Mouse (Mus musculus) limb, embryonic 11.5 days (tissue): Measurements from ENCODE around the gene Ppm1h. TPM values are rescaled to one million over a fixed set of nuclear protein-coding genes. Genes with fewer than 3 reads are reported as not detected.
A peak's percentile ranks its signal among the peaks of the same experiment; 100 is the strongest.
"Not testable (repeated sequence)": the region's sequence is repeated elsewhere in the genome, so short reads cannot be mapped to it uniquely, and the experiment has no call there.

ENCODE experiments used
- ATAC-seq: fragments of 200-750 bp; cut with Nextera tagmentation; 2 replicates; pipeline ENCODE4 v1.8.0; 2017; ENCODE audit warnings: low read depth; ENCODE audit not compliant: insufficient number of reproducible peaks, low FRiP score, low TSS enrichment
- DNase-seq: peaks from one replicate; pipeline ENCODE4 v3.0.0-alpha.2; 2015; ENCODE audit warnings: low spot score
- H3K27ac ChIP-seq: fragments of 300-500 bp; sonication (generic); replicated peaks from 2 replicates; pipeline ENCODE4 v1.5.1; 2014; ENCODE audit warnings: low read depth, mild to moderate bottlenecking, low read length
- H3K27me3 ChIP-seq: fragments of 300-500 bp; sonication (generic); 2 replicates; pipeline ENCODE4 v1.6.1; 2014; ENCODE audit warnings: mild to moderate bottlenecking, low read length, mixed read lengths; ENCODE audit not compliant: control insufficient read depth, insufficient read depth
- H3K36me3 ChIP-seq: fragments of 300-500 bp; sonication (generic); 2 replicates; pipeline ENCODE4 v1.6.1; 2014; ENCODE audit warnings: mild to moderate bottlenecking, low read length, moderate library complexity, mixed read lengths; ENCODE audit not compliant: control insufficient read depth, insufficient read depth
- H3K4me1 ChIP-seq: fragments of 300-500 bp; sonication (generic); 2 replicates; pipeline ENCODE4 v1.6.1; 2014; ENCODE audit warnings: low read length, mixed read lengths; ENCODE audit not compliant: control insufficient read depth, insufficient read depth
- H3K4me2 ChIP-seq: fragments of 300-500 bp; sonication (generic); 2 replicates; pipeline ENCODE4 v1.6.1; 2014; ENCODE audit warnings: low read depth, mild to moderate bottlenecking, moderate library complexity; ENCODE audit not compliant: severe bottlenecking
- H3K4me3 ChIP-seq: fragments of 300-500 bp; sonication (generic); 2 replicates; pipeline ENCODE4 v1.5.1; 2014; ENCODE audit warnings: low read depth, low read length
- H3K9ac ChIP-seq: fragments of 300-500 bp; sonication (generic); 2 replicates; pipeline ENCODE4 v1.6.1; 2014; ENCODE audit warnings: mild to moderate bottlenecking, low read length
- H3K9me3 ChIP-seq: fragments of 300-500 bp; sonication (generic); 2 replicates; pipeline ENCODE4 v1.6.1; 2016; ENCODE audit warnings: low read length; ENCODE audit not compliant: control insufficient read depth
- WGBS: fragments of 180-500 bp; shearing (Covaris S2); extraction: QIAGEN DNeasy Blood & Tissue Kit; methylation state at CpG from one replicate; pipeline ENCODE4 v1.1.7; 2014; 5-methylcytosine and 5-hydroxymethylcytosine counted together
- polyA plus RNA-seq: library from polyadenylated mRNA; unstranded; fragments of >200 nt; fragmentation: Nextera tagmentation; extraction: Ambion mirVana; gene quantifications from 2 replicates; pipeline ENCODE4 v1.2.1, GENCODE M21; 2014

Gene Ppm1h
- polyA plus RNA-seq, 1 experiment from 2014 or later, result 5.1 TPM

DNA sequence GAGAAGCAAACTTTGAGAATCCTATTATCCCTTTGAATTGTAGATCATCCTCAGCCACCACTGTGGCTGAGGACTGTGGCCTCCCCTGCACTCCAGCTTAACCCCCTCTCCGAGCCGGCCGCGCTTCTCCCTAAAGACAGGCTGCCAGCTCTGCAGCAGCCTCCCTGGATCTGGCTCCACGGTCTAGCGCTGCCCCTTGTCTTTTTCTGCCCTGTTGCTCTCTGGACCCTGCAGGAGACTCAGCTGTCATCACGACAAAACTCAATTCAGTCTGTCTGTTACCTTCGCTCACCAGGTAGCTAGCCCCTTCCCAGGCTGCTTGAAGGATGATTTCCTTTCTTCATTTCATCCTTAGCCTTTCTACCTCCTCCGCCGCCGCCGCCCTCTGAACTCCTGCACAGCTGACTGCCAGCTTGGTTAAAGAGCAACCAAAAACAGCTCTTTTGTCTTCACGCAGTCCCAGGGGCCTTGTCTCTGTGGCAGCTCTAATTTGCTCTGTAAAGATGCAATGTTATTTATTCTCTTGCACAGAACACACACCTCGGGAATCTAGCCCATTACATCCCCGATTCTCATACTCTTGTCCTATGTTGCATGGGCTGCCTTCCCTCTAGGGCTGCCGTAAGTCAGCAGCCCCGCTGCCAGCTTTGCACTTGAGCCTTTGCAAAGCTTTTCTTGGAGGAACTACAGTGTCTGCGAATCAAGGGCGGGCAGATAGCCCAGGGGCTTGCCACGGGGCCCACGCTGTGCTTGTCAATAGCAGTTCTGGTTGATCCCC is 285.1 kb downstream of the Ppm1h start:
- H3K9ac ChIP-seq, result peak overlapping the region; percentile 28; the same call in 1 of the 2 replicates
- peaks cover 18% of the 10 kb centered on the region for H3K4me1 ChIP-seq
- no peaks in the 10 kb centered on the region for H3K27me3 ChIP-seq
- ATAC-seq (no peak), DNase-seq (peak; percentile 56)
- H3K4me2 ChIP-seq, result peak overlapping the region; percentile 49; the same call in 1 of the 2 replicates
- H3K9me3 ChIP-seq, result no peaks in the 10 kb centered on the region
- no peaks in the 10 kb centered on the region for H3K36me3 ChIP-seq
- H3K4me3 ChIP-seq, result 0 out of 2 replicates have a peak overlapping the region, but pooled peaks have one; percentile 11
- WGBS, result 4% methylated on average over 21 of the region's 21 CpGs
- H3K27ac ChIP-seq, result no peak overlapping the region

DNA sequence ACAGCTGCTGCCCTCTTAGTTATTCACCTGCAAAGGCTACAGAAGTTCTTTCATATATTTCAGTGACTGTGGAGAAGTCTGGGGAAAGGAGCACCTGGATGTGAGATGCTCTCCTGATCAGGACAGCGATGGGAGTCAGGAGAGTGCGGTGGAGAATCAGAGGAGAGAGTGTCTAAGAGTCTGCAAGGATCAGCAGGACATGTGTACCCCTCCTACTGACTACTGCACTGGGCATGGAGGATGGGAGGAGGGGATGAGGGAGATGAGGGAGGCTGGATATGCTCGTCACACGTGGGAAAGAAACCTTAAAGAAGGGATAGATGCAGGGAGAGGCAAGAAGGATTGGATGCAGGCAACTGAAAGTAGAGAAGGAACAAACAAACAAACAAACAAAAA is 285.7 kb downstream of the Ppm1h start:
- H3K9me3 ChIP-seq, result no peaks in the 10 kb centered on the region
- H3K4me2 ChIP-seq, result peak overlapping the region; percentile 49; the same call in 1 of the 2 replicates
- H3K4me3 ChIP-seq, result no peak overlapping the region
- H3K4me1 ChIP-seq, result peaks cover 18% of the 10 kb centered on the region
- 31% methylated on average over 4 of the region's 4 CpGs for WGBS
- ATAC-seq, result no peak
- no peak overlapping the region for H3K27ac ChIP-seq
- DNase-seq, result no peak
- H3K27me3 ChIP-seq, result no peaks in the 10 kb centered on the region
- H3K36me3 ChIP-seq, result no peaks in the 10 kb centered on the region
- no peak overlapping the region for H3K9ac ChIP-seq

DNA sequence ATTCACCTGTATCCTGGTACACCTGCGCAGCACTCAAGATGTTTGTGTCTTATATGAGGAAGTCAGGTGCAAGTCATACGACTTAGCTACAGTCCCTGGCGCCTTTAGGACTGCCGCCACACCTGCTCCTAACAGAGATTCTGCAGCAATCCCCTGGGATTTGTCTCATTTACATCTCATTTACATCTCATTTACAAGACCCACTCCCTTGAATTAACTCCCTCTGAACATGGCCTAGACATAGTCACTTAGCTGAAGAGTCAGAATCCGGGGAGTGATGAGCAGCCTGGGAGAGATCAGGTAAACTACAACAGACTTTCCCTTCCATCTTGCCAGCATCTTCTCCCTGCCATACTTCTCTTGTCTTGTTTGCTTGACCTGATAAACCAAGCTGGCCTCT is 287.1 kb downstream of the Ppm1h start:
- not testable (repeated sequence) for H3K27ac ChIP-seq, DNase-seq

DNA sequence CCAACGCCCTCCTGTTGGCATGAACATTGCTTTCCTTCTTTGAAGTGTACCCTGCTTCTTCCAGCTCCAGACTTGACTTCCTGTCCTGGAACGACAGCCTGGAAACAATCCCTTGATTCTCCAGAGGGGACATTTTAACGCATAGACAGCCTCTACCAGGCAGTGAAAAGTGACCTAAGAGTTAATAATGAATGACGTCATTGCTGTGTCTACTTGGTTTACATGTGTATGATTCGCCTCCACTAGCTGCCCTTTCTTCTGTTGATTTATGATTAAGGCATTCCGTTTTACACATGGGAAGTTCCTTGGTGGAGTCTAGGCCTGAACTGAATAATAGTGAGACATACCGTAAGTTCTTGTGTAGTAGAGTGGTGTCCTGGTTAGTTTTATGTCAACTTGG is 287.9 kb downstream of the Ppm1h start:
- peaks cover 9% of the 10 kb centered on the region for H3K4me1 ChIP-seq
- H3K9me3 ChIP-seq, result no peaks in the 10 kb centered on the region
- no peaks in the 10 kb centered on the region for H3K27me3 ChIP-seq
- no peak for DNase-seq
- H3K36me3 ChIP-seq, result no peaks in the 10 kb centered on the region
- no peak overlapping the region for H3K4me2 ChIP-seq
- H3K9ac ChIP-seq, result no peak overlapping the region
- ATAC-seq, result no peak
- no peak overlapping the region for H3K4me3 ChIP-seq
- 66% methylated on average over 7 of the region's 7 CpGs for WGBS
- no peak overlapping the region for H3K27ac ChIP-seq

More for the DNA sequence above, 287.1 kb downstream of the Ppm1h start:
- not testable (repeated sequence) for H3K4me3 ChIP-seq, H3K27me3 ChIP-seq, H3K36me3 ChIP-seq, H3K4me2 ChIP-seq, ATAC-seq, H3K9me3 ChIP-seq, H3K9ac ChIP-seq
- WGBS, result 92% methylated on average over 4 of the region's 5 CpGs
- peaks cover 16% of the 10 kb centered on the region for H3K4me1 ChIP-seq

DNA sequence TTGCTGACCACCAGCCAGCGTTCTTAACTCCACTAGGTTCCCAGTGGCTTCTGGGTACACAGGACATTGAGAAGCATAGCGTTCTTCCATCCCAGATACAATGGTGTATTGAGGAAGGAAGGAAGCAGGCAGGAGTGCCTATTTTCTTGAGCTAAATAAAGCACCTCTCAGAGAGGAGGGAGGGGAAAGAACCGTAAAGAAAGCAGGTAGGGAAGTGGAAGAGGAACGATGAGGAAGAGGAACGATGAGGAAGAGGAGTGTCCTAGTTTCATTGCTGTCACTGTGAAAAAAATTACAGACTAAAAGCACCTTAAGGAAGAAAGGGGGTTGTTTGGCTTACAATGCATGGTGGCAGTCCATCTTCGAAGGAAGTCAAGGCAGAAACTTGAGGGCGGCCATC is 291.6 kb downstream of the Ppm1h start:
- H3K27me3 ChIP-seq, result no peaks in the 10 kb centered on the region
- ATAC-seq (no peak), DNase-seq (no peak)
- H3K9ac ChIP-seq, result no peak overlapping the region
- H3K4me1 ChIP-seq, result no peaks in the 10 kb centered on the region
- WGBS, result 86% methylated on average over 7 of the region's 7 CpGs
- no peaks in the 10 kb centered on the region for H3K9me3 ChIP-seq
- no peak overlapping the region for H3K27ac ChIP-seq
- no peaks in the 10 kb centered on the region for H3K36me3 ChIP-seq
- H3K4me3 ChIP-seq, result no peak overlapping the region
- H3K4me2 ChIP-seq, result no peak overlapping the region

DNA sequence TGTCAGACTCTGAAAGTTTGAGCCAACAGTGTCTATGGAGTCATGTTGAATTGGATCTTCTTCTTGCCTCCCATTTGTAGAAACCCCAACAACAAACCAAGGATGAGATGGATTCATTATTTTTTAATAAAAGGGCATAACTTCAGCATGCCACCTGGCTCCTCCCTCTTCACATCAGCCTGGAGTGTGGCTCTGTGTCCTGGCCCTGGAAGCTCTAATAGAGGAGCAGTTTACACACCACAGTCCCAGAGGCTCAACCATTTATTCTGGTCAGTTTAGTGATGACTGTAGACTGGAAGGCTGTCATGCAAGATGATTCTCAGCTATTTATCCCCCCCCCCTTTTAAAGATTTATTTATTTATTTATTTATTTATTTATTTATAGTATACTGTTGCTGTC is 294.7 kb downstream of the Ppm1h start:
- Histone ChIP-seq H3K4me1 (no peaks in the 10 kb centered on the region), H3K9me3 (no peaks in the 10 kb centered on the region), H3K4me3 (no peak overlapping the region), H3K4me2 (no peak overlapping the region), H3K36me3 (no peaks in the 10 kb centered on the region), H3K9ac (no peak overlapping the region), H3K27me3 (no peaks in the 10 kb centered on the region), H3K27ac (no peak overlapping the region)
- DNase-seq, result no peak
- no peak for ATAC-seq

DNA sequence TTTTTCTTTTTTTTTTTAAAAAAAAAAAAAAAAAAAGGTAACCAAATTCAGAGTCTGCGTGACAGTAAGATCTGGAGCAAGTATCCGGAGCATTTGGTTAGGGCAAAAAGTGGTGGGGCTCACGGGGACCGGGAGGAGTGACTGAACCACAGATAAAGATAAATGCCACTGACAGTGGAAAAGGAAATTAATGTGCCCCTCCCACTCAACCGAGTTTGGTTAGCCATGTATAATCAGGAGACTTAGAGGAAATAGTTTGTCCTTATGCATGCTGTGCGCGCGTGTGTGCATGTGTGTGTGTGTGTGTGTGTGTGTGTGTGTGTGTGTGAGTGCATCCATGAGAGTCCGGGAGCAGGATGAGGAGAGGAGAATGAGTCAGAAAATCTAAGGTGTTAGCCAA is 297.5 kb downstream of the Ppm1h start:
- Histone ChIP-seq H3K4me3 (no peak overlapping the region), H3K36me3 (peaks cover 9% of the 10 kb centered on the region; the same call in 1 of the 2 replicates), H3K4me2 (no peak overlapping the region), H3K9ac (no peak overlapping the region), H3K9me3 (no peaks in the 10 kb centered on the region; the same call in 1 of the 2 replicates), H3K27ac (no peak overlapping the region), H3K27me3 (no peaks in the 10 kb centered on the region), H3K4me1 (no peaks in the 10 kb centered on the region)
- DNase-seq, result no peak
- 85% methylated on average over 9 of the region's 9 CpGs for WGBS
- no peak for ATAC-seq

DNA sequence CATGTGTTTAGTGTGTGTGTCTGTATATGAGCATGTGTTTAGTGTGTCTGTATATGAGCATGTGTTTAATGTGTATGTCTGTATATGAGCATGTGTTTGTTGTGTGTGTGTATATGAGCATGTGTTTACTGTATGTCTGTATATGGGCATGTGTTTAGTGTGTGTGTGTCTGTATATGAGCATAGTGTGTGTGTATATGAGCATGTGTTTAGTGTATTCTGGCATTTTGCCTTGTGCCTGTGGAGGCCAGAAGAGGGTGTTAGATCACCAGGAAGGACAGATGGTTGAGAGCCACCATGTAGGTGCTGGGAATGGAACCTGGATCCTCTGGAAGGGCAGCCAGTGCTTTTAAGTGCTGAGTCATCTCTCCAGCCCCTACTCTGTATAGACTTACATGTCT is 300.8 kb downstream of the Ppm1h start:
- no peak overlapping the region for H3K27ac ChIP-seq
- H3K4me2 ChIP-seq, result no peak overlapping the region
- no peaks in the 10 kb centered on the region for H3K27me3 ChIP-seq
- peaks cover 10% of the 10 kb centered on the region; the same call in 1 of the 2 replicates for H3K36me3 ChIP-seq
- no peak overlapping the region for H3K9ac ChIP-seq
- H3K9me3 ChIP-seq, result no peaks in the 10 kb centered on the region; the same call in 1 of the 2 replicates
- H3K4me1 ChIP-seq, result peaks cover 4% of the 10 kb centered on the region; the same call in 1 of the 2 replicates
- no peak overlapping the region for H3K4me3 ChIP-seq
- no peak for DNase-seq
- ATAC-seq, result no peak
